Mouse (Mus musculus) bone marrow macrophage, adult 2 months (primary cell): ENCODE measurements around the gene Mdm4.

ENCODE experiments used
- CTCF ChIP-seq: IDR thresholded peaks from 2 replicates; pipeline ENCODE4 v1.5.1; 2012; ENCODE audit warnings: low read depth, mild to moderate bottlenecking, low read length, moderate library complexity
- POLR2A ChIP-seq: IDR thresholded peaks from 2 replicates; pipeline ENCODE4 v1.6.1; 2012; ENCODE audit warnings: mild to moderate bottlenecking, low read depth, low read length, borderline replicate concordance

GRCm38 (mm10) chr1:132990733-132991132 is 39.6 kb downstream of the Mdm4 start:
- TF ChIP-seq POLR2A: no peak
- TF ChIP-seq CTCF: no peak
